Mouse (Mus musculus) yolk sac, embryonic 10.5 days (tissue): ENCODE data around the gene Slc7a10.

Experiments used
- DNase-seq: peaks from one replicate; pipeline ENCODE4 v3.0.0-alpha.2; 2017; ENCODE audit warnings: low spot score

The Slc7a10 gene

DNA sequence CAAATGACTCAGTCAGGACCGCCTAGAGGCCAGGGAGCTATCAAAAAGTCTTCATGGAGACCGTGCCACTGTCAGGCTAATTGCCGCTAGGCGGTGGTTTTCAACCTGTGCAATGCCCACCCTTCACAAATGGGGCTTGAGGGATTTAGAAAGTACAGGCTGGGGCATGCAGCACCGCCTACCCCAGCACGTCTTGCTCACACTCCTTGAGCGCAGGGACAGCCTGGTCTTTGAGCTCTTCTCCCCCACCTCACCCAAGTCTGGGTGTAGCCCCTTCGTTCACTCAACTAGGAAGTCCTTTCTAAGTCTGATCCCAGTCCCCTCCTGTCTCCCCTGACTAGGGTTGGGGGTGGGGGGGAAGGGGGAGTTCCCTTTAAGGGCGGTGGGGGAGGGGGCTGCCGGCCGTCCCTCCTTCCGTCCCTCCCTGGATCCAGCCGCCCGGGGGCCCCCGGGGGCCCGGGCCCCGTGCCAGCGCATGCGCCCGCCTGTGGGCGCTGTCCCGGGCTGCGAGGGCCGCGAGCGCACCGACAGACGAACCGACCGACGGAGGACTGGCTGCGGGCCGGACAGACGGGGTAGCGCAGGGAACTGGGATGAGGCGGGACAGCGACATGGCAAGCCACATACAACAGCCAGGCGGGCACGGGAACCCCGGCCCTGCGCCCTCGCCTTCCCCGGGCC lies at the start of gene Slc7a10:
TSS of gene Slc7a10 (plus strand) at position 497 of the 681 bp plus-strand sequence.
- no peak for DNase-seq

DNA sequence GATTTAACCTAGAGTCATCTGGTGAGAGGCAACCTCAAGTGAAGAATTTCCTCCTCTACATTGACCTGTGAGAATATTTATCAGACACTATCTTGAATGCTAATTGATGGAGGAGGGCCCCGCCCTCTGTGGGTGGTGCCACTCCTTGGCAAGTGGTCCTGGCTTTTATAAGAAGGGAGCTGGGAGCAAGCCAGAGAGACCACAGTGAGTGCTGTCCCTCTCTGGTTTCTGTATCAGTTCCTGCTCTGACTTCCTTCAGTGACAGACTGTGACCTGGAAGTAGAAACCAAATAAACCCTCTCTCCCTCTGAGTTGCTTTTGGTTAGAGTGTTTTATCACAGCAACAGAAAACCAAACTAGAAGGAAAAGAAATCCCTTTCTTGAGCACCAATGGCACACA lies 48.7 kb upstream of the Slc7a10 start:
- no peak for DNase-seq

DNA sequence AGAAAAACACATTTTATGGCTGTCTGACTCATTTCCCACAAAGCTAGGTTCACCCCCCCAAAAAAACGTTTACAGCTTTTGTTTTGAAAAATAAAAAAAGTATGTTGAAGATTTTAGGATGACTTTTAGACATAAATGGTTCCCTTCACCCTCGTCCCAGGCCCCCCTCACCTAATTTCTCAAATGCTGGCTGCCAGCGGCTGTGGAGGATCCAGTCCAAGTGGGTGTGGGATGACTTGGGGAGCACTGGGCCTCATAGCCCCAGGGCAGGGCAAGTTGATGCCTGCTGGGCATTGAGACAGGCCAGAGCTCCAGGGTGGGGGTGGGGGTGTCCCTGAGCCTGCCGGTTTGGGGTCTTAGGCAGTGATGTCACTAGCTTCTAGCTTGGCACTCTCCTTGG lies 47.7 kb upstream of the Slc7a10 start:
- no peak for DNase-seq

DNA sequence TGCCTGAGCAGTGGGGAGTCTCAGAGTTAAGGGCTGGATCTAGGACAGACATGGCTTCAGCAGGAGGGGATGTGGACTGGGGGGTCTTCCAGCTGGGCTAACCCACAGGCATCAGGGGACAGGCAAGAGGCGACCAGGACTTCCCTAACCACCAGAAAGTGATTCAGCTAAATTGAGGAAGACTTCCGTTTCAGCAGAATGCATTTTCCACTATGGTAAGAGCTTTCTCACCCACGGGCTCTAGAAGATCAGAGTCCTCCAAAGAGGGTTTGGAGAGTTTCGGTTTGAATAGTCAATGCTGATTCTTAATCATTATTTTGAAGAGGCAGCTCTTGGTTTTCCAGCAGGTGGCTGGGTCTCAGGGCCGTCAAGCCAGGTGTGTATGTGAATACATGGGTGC lies 46.3 kb upstream of the Slc7a10 start:
- DNase-seq: no peak

DNA sequence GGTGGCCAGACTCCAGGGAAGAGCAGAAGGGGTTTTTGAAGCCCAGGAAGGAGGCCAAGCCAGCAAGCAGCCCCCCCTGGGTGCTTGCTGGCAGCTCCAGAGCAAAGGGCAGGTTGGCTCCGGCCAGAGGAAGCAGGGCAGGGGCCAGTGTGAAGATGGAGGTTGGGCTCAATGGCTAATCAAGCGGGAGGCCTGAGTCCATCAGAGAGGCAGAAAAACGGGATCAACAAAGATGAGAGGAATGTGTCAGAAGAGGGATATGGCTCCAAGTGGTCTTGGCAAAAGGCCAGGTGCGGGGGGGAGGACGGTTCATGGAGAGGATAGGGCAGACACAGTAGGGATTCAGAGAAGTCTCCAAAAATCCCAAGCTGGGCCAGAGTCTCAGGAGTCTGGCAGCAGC lies 44.7 kb upstream of the Slc7a10 start:
- DNase-seq: peak; percentile 36

DNA sequence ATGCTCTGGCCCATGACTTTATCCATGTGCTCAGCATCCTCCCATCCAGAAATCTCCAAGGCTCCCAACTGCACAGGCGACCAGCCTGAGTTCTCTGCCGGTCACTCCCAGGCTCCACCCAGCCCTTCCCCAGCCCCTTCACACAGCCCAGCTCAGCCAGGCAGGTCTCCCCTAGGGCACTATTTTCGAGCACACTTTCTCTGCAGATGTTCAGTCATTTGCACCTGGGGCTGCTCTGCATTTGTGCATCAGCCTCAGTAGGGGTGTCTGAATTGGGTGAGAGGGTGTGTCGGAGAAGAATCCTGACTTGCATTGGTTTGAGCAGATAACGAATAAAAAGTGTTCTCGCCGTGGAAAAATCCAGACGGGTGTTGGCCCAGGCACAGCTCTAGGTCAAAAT lies 43.7 kb upstream of the Slc7a10 start:
- DNase-seq: no peak

DNA sequence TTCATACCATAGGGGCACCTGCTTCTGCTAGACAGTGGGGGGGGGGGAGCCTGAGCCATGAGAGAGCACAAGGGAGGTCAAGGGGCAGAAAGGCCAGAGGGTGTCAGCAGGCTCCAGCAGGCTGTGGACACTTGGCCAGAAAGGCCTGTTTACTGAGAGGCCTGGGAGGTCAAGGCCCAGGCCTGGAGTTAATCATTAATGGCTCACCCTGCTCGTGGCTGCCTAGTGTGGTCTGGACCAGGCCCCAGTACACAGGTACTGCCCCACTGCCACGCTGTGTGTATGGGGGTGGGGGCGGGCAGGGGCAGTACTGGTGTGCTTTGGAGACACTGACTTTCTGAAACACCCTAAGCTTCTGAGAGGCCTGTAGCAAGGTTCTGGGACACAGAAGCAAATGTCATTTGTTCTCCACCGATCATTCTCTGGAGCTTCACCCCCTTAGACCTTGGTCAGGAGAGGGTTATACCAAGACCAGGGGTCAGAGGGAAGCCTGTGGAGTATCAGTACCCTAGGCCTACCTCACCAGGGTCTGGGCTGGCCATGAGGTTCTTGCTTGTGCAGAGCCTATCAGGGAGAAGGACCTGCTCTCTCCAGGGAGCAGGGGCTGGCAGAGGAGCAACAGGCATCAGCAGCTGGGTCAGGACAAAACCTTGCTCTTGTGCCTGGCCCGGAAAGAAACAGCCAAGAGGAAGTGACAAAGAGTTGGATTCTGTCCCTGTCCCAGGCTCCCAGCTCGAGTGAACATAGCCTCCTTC lies 42.1 kb upstream of the Slc7a10 start:
- peak; percentile 92 for DNase-seq

DNA sequence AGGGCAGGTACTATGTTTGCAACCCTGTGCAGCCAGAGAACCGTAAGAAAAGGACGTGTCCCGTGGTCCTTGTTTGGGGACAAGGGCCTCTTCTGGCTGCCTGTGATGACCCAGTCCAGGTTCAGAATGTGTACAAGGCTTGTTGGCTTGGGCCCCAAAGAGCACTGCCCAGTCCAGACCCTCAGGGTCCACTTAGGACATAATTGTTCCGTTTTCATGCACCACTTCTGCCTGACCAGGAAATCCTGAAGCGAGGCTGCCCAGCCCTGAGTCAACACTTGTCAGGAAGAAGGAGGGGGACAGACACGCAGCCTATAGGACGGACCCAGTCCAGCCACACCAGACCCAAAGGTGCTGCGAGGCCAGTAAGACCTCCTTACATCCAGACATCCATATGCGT lies 41.1 kb upstream of the Slc7a10 start:
- no peak for DNase-seq

DNA sequence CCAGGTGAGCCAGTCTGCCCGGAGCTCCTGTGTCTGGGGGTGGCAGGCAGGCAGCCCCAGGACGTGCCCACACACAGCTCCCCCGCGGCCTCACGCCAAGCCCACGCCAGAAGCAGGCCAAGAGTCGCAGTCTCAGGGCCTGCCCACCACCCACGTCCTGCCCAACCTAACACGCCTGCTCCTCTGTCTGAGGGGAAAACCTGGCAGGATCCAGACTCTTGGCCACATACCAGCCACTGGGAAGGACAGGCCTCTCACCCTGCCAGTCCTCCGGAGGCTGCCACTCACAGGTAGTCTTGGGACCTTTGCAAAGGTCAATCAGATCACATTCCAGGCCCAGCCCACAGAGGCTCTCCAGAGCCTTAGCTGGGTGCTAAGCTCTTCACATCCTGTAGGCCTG lies 39.9 kb upstream of the Slc7a10 start:
- DNase-seq: peak; percentile 38

DNA sequence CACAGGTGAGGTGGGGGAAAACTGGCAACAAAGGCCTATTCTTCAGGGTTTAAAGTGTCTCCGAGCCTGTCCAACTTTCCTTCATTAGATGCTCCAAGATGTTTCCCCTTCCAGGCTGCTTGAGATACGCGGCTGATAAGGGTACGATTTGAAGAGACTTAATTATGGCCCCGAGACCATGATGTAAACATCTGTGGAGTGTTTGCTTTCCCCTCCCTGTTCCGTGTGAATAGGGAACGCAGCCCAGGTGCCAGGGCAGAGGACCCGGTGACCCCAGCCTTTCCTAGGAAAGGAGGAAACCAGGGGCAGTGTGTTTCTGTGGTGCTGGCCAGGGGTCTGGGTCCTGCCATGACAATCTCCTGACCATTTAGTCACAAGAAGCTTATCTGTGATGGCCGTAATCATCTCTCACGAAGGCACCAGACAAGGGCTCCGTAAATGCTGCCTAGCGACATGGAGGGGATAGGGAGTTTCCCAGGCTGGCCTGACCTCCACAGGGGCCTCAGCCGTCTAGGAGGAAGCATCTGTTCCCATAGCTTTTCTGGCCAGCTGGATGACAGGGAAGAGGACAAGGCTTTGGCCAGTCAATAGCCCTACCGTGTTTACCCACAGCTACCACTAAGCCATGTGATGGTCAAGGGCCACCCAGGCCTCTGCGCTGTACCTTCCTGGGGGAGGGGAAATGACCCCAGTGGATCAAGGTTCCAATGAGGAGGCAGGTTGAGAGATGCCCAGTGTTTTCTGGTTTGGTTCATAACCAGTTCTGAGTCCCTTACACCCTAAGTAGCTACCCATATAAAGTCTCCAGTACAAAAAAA lies 36.4 kb upstream of the Slc7a10 start:
- peak; percentile 54 for DNase-seq

DNA sequence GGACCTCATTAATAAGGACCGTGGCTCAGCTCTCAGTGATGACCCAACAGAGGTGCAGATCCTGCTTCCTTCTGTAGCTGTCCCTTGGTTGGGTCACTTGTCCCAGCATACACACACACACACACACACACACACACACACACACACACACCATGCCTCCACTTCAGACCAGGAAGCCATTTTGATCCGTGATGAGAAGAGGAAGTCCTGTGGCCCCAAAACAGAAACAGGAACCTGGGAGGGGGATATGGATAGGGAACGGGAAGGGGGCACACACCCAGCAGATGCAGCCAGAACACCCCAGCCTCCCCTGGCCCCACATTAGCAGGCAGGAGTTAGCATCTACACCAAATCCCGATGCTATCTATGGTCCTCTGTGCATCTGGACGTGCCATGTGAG lies 35.3 kb upstream of the Slc7a10 start:
- DNase-seq: no peak

DNA sequence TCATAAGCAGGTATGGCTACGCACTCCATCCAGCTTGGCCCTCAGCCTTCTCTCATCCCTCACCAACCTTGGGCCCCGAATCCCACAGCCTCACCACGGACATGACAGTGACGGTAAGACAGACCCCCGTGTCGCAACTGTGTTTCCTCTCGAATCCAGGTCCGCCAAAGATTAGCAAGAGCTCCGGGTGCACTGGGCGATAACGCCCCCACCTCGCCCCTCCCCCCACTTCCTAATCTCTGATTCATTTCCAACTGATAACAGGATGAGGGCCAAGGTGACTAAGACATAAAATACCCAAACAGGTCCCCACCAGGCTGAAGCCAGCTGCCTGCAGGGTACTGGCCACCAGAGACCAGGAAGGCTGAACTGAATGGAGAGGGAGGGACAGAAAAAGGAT lies 31.7 kb upstream of the Slc7a10 start:
- no peak for DNase-seq

DNA sequence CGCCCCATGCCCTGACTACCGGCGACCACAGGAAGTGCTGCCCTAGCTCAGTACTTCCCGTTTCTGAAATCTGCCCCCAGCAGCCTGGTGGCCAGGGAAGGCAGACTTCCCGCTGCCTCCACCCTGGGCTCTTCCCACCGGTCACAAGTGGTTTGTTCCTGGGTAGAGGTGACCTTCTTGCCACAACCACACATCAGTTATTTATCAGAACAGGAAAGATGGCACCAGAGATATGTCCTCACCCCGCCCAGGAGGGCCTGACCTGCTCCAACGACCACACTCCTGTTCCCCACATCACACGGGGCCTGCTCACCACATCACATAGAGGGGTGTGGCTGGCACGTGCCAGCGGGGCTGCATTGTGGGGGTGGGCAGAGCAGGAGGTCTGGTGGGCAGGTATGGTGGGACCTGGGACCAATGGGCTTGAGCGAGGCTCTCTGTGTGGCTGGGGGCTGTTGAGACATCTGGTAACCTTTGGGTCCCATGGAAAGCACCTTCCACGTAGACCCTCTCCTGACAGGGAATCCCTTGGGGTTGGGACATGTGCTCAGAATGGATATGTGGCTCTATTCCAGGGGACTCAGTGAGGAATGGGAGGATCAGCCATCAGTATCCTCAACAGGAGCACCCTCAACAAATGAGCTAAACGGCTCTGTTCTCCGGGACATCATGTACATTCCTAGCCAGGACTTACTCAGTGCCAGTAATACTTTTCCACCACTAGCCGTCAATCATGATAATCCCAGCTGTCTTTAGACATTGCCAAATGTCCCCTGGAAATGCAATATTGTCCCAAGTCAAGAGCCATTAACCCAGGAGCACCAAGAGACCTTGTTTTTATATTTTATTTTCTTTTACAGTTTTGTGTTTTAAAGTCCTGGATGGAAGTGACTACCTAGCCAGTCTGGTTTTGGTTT lies 29.4 kb upstream of the Slc7a10 start:
- no peak for DNase-seq

DNA sequence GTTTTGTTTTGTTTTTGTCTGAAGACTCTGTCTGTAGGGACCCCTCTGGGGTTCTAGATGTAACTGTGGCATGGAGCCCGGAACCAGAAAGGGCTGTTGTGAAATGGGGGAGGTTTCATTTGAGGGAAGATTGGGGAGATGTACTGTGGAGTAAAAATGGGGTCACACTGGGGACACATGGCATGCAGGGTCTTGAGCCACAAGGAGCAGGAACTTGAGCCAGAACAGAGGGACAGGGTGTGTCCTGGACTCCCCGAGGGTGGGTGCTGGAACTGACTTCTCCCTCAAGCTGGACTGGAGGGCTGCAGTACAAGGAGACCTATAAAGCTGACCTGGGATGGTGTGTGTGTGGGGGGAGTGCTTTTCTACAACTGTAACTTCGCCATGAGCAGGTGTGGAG lies 28.7 kb upstream of the Slc7a10 start:
- no peak for DNase-seq

DNA sequence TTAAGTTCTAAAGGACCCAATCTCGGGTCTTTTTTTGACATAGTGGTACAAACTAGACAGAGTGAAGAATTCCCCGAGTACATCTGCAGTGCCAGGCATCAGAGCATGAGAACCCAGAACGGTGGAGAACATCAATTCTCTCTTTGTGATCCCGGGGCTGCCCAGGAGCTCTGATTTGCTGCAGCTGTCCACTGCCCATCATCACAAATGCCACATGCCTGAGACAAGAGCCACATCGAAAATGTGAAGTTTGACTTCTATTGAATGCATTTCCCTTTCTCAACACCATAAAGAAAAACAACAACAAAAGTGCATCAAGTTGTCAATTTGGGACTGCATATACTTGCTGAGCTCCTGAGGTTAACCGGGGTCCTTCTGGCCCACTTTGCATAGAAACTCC lies 23.7 kb upstream of the Slc7a10 start:
- no peak for DNase-seq

DNA sequence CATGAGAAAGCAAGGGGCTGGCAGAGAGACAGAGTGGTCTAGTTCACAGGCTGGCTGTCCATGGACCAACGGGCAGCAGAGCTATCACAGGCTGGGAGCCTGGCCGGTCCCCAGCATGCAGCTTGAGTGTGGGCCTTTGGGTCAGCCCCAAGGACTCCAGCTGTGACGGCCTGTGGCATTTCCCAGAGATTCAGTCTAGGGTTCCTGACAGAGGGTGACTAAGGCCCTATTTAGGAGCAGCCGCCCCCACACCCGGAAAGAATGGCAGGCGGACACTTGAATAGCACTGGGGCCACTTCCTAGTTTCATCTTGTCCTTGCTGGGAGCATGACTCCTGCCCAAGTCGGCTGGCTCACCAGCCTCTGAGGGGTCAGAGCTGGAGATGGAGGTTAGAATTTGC lies 22.6 kb upstream of the Slc7a10 start:
- no peak for DNase-seq

DNA sequence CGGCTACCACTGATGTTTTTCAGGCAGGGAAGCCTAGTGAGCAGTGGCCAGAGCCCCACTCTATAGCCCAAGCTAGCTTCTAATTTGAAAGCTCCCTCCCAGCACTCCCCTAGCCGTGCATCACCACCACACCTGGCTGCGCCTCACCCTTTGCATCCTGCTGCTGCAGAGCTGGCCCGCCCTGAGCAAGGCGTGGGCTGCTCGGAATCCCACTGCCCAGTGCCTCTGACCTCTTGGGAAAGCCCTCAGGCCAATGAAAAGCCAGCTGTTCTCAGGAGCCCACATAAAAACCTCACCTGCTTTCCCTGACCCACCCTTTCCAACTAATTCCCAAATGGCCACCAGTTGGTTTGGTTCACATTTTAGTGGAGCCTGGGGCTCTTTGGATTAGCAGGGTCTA lies 22.1 kb upstream of the Slc7a10 start:
- DNase-seq: no peak

DNA sequence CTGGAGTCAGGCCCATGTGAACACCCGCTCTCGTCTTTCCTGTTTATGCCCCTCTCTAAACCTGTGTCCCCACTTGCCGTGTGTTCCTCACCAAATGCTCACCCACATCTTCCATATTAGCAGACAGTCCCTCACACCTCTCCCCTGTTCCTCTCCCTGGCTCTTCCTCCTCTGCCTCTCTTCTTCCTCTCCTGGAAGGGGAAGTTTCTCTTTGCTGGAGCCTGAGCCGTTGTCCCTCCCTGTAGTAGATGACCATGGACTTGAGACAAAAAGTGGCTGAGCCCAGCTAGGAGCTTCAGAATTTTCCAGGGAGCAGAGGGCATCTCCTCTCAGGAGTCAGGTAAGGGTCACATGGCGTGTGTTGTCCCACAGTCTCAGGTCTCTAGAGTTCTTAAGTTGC lies 19.2 kb upstream of the Slc7a10 start:
- DNase-seq: no peak

DNA sequence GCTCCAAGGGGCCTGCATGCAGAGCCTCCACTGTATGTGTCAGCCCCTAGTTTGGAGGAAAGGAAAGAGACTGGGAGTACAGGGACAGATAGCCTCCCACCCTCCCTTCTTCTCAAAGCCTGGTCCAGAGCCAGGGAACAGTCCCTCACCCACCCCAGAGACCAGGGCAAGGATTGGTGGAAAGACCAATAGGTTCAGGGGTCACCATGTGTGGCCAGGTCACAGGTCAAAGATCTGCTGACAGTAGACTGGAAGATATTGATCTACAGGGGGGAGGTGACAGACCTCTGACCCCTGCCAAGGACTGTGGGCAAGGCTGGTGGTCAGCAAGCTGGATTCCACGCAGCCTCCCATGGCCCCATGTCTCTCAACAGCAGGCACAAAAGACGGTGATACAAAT lies 18.3 kb upstream of the Slc7a10 start:
- DNase-seq: peak; percentile 82

DNA sequence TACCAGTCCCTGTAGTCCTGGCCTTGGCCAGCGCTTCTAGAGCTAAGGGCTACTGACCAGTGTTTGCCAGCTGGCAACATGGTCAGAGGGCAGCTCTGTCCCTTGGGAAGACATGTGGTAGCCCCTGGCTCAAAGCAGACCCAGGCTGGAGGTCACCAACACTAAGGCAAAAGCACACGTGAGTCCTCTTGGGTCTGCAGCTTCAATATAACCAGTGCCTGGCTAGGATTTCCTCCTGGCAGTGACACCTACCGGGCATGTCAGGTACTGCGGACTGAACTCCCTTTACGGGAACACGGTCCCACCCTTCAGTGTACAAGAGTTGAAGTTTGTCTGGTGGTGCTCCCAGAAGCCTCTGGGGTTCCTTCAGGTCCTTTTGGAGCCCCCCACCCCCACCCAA lies 16.8 kb upstream of the Slc7a10 start:
- peak; percentile 83 for DNase-seq

DNA sequence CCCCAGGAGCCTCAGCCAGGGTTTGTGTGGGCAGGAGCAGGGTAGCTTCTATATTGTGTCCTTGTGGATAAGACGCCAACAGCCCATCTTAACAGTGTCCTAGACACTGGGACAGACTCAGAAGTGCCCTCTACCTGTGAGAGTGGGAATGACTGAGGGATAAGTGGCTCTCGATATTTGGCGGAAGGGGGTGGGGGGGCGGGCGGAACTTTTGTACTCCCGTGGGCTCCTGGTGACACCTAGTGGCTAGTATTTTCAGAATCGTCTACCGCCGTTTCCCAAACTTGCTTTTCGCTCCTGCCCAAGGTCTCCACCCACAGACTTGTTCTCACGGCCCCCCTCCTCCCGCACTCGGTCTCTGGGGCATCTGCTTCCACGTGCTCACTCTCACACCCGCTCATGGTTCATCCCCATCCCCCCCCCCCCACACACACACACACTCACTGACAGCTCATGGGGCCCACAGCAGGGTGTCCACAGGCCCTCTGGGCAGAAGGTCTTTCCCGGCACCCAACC lies 14.3 kb upstream of the Slc7a10 start:
- peak; percentile 78 for DNase-seq

DNA sequence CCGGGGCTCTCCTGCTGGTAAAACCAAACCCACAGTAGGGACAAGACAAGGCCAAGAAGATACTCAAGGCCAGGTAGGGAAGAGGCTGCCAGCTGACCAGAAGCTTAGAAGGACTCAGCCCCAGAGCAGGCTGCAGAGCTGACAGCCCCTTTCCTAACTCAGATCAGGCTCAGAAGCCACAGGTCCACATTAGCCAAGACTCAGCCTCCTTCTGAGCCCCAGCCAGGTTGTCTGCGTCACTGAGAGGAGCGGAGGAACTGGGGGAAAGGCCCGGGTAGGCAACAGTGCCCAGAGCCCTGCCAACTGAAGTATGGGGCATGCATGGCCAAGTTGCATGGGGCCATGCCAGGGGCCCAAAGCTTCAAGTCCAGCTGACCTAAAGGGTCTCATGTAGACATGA lies 13.7 kb upstream of the Slc7a10 start:
- DNase-seq: no peak
